Mouse (Mus musculus) myocyte (in vitro differentiated cells): ENCODE results near the gene Fmnl3. TPM values are rescaled to one million over a fixed set of nuclear protein-coding genes. Genes with fewer than 3 reads are reported as not detected.

Source experiments
- H3K27me3 ChIP-seq: one replicate; pipeline ENCODE4 v1.6.1; 2011; ENCODE audit not compliant: control insufficient read depth, insufficient read depth, insufficient read length
- H3K36me3 ChIP-seq: one replicate; pipeline ENCODE4 v1.6.1; 2011; ENCODE audit not compliant: control insufficient read depth, insufficient read depth
- H3K4me2 ChIP-seq: one replicate; pipeline ENCODE4 v1.6.1; 2011; ENCODE audit warnings: low read depth, control low read depth
- H3K4me3 ChIP-seq: one replicate; pipeline ENCODE4 v1.5.1; 2011; ENCODE audit warnings: mild to moderate bottlenecking, control low read depth, moderate library complexity
- H3K79me2 ChIP-seq: one replicate; pipeline ENCODE4 v1.6.1; 2011; ENCODE audit not compliant: control insufficient read depth, insufficient read depth
- H3ac ChIP-seq: one replicate; pipeline ENCODE4 v1.6.1; 2011; ENCODE audit not compliant: control insufficient read depth, insufficient read length
- CEBPB ChIP-seq: IDR thresholded peaks from 2 replicates; pipeline ENCODE4 v1.6.1; 2011; ENCODE audit warnings: mild to moderate bottlenecking, moderate library complexity; ENCODE audit not compliant: poor library complexity, insufficient read depth, severe bottlenecking
- E2F4 ChIP-seq: IDR thresholded peaks from one replicate; pipeline ENCODE4 v1.6.1; 2011; ENCODE audit warnings: mild to moderate bottlenecking, control low read depth, moderate library complexity; ENCODE audit not compliant: insufficient read depth
- MAX ChIP-seq: IDR thresholded peaks from one replicate; pipeline ENCODE4 v1.6.1; 2011; ENCODE audit warnings: low read depth, mild to moderate bottlenecking, control low read depth
- MYOD1 ChIP-seq, 3 experiments: IDR thresholded peaks; one replicate each; pipeline ENCODE4 v1.6.1; 2011; ENCODE audit warnings: control low read depth in 2 of 3, low read depth in 2 of 3, mild to moderate bottlenecking in 2 of 3, moderate library complexity in 1 of 3; ENCODE audit not compliant: insufficient read length in 2 of 3, control insufficient read depth in 1 of 3
- MYOG ChIP-seq, 3 experiments: IDR thresholded peaks; one replicate each; pipeline ENCODE4 v1.6.1; 2011; ENCODE audit warnings: control low read depth in 2 of 3, low read depth in 2 of 3, mild to moderate bottlenecking in 2 of 3; ENCODE audit not compliant: insufficient read length in 2 of 3, control insufficient read depth in 1 of 3, insufficient read depth in 1 of 3
- POLR2A ChIP-seq: IDR thresholded peaks from one replicate; pipeline ENCODE4 v1.6.1; 2011; ENCODE audit warnings: low read depth, mild to moderate bottlenecking, control low read depth, moderate library complexity; ENCODE audit not compliant: insufficient read length
- POLR2AphosphoS2 ChIP-seq: IDR thresholded peaks from one replicate; pipeline ENCODE4 v1.6.1; 2011; ENCODE audit warnings: low read depth, control low read depth; ENCODE audit not compliant: insufficient read length
- REST ChIP-seq: IDR thresholded peaks from one replicate; pipeline ENCODE4 v1.6.1; 2011; ENCODE audit warnings: mild to moderate bottlenecking, control low read depth, moderate library complexity; ENCODE audit not compliant: insufficient read depth, insufficient read length
- SRF ChIP-seq: IDR thresholded peaks from one replicate; pipeline ENCODE4 v1.6.1; 2011; ENCODE audit warnings: low read depth; ENCODE audit not compliant: control insufficient read depth, insufficient read length
- TCF12 ChIP-seq: IDR thresholded peaks from one replicate; pipeline ENCODE4 v1.6.1; 2011; ENCODE audit warnings: mild to moderate bottlenecking, control low read depth; ENCODE audit not compliant: poor library complexity, insufficient read depth, severe bottlenecking
- TCF3 ChIP-seq: IDR thresholded peaks from one replicate; pipeline ENCODE4 v1.6.1; 2011; ENCODE audit warnings: low read depth, control low read depth; ENCODE audit not compliant: insufficient read length
- USF1 ChIP-seq: IDR thresholded peaks from one replicate; pipeline ENCODE4 v1.6.1; 2011; ENCODE audit warnings: low read depth, mild to moderate bottlenecking, control low read depth, moderate library complexity
- polyA plus RNA-seq: library from polyadenylated mRNA; unstranded; fragments of >200 nt; fragmentation: generic; extraction: Trizol; gene quantifications from one replicate; pipeline ENCODE4 v1.2.1, GENCODE M21; 2012; ENCODE audit warnings: missing spikeins

Fmnl3 gene
- polyA plus RNA-seq, 1 experiment: 62.6 TPM

DNA sequence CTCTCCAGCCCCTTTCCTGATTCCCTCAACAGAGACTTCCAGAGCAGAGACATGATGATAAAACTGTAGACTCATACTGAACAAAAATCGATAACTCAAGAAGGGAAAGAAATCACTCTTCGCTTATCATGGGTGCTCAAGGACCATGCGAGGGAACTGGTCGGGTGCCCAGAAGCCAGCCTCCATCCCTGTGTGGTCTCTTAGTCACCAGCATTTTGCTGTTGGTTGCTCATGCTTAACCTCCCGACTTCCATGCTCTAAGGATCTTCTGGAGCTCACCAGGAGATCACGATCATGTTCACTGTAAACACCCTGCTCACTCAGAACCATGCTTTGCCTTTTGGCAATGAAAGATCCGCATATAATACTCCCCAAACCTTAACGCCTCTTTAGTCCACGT lies 2.5 kb upstream of the Fmnl3 start:
- TF ChIP-seq MAX (no peak), REST (no peak), MYOG (IDR thresholded peaks at IDR 0.05; ENCODE audit: control insufficient read depth in 1 of 3, insufficient read depth in 1 of 3, insufficient read length in 2 of 3, low read depth in 2 of 3) (no peak), TCF3 (no peak), MYOD1 (IDR thresholded peaks at IDR 0.05; ENCODE audit: control insufficient read depth in 1 of 3, insufficient read length in 2 of 3, low read depth in 2 of 3) (no peak), TCF12 (no peak), USF1 (no peak), POLR2AphosphoS2 (no peak), E2F4 (no peak)
- Histone ChIP-seq H3K79me2 (peaks cover 21% of the 10 kb centered on the region), H3K36me3 (no peaks in the 10 kb centered on the region), H3K4me3 (no peak overlapping the region), H3ac (no peak overlapping the region), H3K27me3 (no peaks in the 10 kb centered on the region), H3K4me2 (no peak overlapping the region)

DNA sequence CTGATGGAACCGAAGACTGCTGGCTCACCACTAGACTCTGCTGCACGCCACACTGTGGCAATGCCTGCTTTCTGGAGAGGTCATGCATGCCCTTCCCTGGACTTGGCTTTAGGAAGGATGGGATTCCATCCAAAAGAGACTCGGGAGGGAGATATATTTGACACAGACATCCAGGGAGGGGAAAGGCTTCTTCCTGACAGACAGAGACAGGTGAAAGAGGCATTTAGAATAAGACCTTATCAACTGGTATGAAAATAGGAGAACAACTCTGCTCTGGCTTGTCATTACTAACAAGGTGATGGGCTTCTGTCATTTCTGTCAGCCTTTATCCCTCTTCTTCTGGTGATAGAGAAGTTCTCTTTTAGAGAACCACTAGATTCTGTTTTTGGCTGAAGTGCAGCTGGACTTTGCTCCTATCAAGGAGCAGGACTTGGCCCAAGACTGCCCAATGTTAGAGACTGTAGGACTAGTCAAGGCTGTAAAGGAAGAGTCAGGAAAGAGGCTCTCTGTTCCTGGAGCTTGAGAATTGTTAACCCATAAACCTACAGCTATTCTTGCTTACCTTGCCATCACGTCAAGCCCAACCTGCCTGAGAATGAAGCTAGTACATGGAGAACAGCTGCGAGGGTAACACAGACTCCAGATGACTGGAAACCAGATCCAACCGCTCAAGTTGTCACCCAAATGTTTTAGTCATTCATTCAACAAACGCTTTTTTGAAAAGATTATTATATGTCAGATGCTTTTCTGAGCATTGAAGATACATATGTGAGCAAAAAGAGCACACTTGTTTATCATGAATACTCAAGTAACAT lies 1.5 kb upstream of the Fmnl3 start:
- TF ChIP-seq POLR2A (peak; percentile 21), TCF12 (peak; percentile 49), USF1 (no peak), MYOD1 (IDR thresholded peaks at IDR 0.05; ENCODE audit: control insufficient read depth in 1 of 3, insufficient read length in 2 of 3, low read depth in 2 of 3) (peak; percentile 83 to 97 (median 91)), MYOG (IDR thresholded peaks at IDR 0.05; ENCODE audit: control insufficient read depth in 1 of 3, insufficient read depth in 1 of 3, insufficient read length in 2 of 3, low read depth in 2 of 3) (peak in 1 of 3 experiments; percentile 60)
- Histone ChIP-seq H3K4me3 (no peak overlapping the region), H3K4me2 (peak overlapping the region; percentile 39), H3K36me3 (no peaks in the 10 kb centered on the region), H3K79me2 (peaks cover 32% of the 10 kb centered on the region), H3ac (no peak overlapping the region), H3K27me3 (no peaks in the 10 kb centered on the region)

- Histone ChIP-seq H3K79me2 (peaks cover 53% of the 10 kb centered on the region), H3K4me3 (peak overlapping the region; percentile 52), H3K27me3 (no peaks in the 10 kb centered on the region), H3K36me3 (no peaks in the 10 kb centered on the region), H3ac (peak overlapping the region; percentile 68), H3K4me2 (peak overlapping the region; percentile 92)
- TF ChIP-seq REST (no peak), MYOG (IDR thresholded peaks at IDR 0.05; ENCODE audit: control insufficient read depth in 1 of 3, insufficient read depth in 1 of 3, insufficient read length in 2 of 3, low read depth in 2 of 3) (no peak), TCF12 (no peak), POLR2AphosphoS2 (no peak), USF1 (no peak), SRF (no peak), TCF3 (no peak), CEBPB (no peak), E2F4 (no peak), POLR2A (no peak), MAX (no peak), MYOD1 (IDR thresholded peaks at IDR 0.05; ENCODE audit: control insufficient read depth in 1 of 3, insufficient read length in 2 of 3, low read depth in 2 of 3) (no peak)
Measured at GRCm38 (mm10) chr15:99369391-99370171, 701 bp downstream of the Fmnl3 start.

DNA sequence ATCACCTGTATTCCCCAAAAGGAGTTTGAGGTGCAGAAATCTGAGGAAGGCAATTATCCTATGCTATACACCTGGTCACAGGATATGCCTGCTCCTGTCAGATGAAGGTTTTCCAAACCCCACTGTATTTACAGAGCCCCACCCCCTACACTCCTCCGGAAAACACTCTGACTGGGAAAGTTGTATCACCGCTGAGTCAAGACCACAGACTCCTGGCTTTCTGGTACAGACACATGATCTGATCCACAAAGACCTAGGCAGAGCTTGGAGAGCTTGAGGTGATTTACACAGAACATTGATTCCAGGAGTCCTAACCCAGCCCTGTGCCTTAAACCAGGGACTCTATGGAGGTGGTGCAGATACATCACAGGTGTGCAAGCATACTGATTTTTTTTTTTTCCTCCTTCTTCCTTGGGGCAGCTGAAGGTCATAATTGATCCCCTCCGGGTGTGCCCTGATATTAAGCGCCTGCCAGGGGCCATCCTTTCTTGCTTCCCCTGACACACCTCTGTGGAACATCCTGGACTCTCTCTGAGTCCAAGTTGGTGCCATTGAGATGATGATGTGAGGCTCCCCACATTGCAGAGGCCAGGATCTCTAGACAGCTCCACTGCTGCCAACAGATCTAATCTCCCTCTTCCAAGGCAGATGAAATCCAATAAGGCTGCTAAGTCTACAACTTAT lies 1.6 kb downstream of the Fmnl3 start:
- Histone ChIP-seq H3K4me3 (peak overlapping the region; percentile 52), H3K4me2 (peak overlapping the region; percentile 92), H3K79me2 (peaks cover 62% of the 10 kb centered on the region), H3K36me3 (no peaks in the 10 kb centered on the region), H3K27me3 (no peaks in the 10 kb centered on the region), H3ac (no peak overlapping the region)
- TF ChIP-seq REST: no peak
- TF ChIP-seq USF1: peak; percentile 69

DNA sequence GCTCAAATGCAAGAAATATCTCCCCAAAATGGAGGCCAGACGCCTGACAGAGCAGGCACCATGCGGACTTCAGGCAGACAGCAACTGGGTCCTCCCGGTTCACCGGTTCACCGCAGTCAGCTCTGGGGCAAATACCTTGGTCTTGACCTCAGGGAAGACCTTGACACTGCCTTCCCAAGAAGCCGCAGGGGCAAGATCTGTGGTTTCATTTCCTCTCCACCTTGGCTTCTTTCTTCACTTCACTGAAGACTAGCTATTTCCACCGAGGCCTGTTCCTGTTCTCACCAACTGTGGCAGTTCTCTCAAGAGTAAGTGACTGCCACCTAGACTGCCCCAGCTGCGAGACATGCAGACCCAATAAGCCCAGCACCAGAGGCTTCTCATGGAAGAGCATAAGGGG lies 5.4 kb downstream of the Fmnl3 start:
- Histone ChIP-seq H3K36me3 (no peaks in the 10 kb centered on the region), H3K27me3 (no peaks in the 10 kb centered on the region), H3K4me2 (no peak overlapping the region), H3K4me3 (no peak overlapping the region), H3ac (no peak overlapping the region), H3K79me2 (peaks cover 100% of the 10 kb centered on the region)
- TF ChIP-seq POLR2A (no peak), MYOD1 (IDR thresholded peaks at IDR 0.05; ENCODE audit: control insufficient read depth in 1 of 3, insufficient read length in 2 of 3, low read depth in 2 of 3) (no peak), TCF12 (no peak), CEBPB (no peak), SRF (no peak), POLR2AphosphoS2 (no peak), REST (no peak), MYOG (IDR thresholded peaks at IDR 0.05; ENCODE audit: control insufficient read depth in 1 of 3, insufficient read depth in 1 of 3, insufficient read length in 2 of 3, low read depth in 2 of 3) (no peak), E2F4 (no peak), USF1 (no peak), TCF3 (no peak), MAX (no peak)
